Mouse (Mus musculus) 416B (cell line): Measurements from ENCODE around the gene Abhd5.

Experiments used
- DNase-seq: peaks from one replicate; pipeline ENCODE4 v3.0.0; 2011; ENCODE audit warnings: low read depth

Abhd5 gene

DNA sequence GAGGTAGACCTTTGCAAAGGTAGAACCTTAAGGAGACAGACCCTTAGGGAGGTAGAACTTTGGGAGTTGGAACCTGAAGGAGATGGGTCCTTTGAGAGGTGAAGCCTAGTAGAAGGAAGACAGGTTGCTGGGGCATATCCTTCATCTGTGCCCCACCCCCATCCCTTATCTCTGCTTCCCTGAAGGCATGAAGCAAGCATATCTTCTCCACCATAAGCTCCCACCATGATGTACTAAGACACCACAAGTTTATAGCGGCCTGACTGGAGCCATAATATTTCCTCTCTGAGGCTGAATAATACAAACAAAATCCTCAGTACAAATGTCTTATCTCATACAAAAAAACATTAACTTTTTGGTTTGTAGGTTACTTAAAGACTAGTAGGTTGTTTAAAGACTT lies 3.5 kb upstream of the Abhd5 start:
- peak; percentile 40 for DNase-seq

DNA sequence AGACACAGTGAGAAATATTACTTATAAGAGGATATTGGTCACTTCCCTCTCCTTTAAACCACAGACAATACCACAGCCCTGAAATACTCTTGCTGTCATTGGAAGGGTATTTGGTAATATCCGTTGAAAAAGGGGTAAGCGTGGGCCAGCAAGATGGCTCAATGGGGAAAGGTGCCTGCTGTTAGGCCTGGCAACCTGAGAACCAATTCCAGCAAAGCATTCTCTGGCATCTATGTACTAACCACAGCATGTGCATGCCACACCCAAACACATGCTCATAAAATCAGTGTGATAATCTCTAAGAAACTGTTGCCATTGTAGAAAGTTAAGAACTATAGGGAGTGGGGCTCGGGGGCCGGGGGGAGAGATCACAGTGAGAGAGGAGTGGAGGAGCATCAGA lies 2.1 kb upstream of the Abhd5 start:
- DNase-seq: peak; percentile 91

DNA sequence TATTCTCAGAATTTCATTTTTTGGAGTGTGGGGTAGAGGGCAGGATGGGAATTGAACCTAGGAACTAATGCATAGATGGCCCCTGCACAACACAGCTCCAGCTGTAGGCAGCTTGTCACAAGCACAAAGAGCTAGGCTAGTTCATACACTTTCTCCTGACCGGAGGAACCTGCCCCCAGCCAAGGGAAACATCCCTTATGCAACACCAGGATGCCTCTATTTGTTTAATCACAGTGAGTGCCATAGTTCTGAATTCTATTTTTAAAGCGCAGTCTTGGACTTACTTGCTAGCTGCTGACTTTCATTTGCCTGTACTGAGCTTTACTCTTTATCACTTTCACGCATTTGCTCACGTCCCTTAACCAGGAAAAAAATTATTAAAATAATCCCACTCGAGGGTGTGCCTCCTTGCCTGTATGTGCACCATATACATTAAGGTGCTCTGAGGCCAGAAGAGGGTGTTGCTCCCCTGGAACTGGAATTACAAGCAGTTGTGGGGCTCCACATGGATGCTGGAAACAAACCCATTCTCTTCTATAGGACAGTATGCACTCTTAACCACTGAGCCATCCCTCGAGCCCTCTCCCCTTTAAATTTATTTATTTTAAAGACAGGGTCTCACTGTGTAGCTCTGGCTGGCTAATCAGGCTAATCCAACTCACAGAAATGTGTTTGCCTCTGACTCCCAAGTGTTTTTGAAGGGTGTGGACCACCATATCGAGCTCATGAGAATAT lies 845 bp upstream of the Abhd5 start:
- peak; percentile 19 for DNase-seq

- no peak for DNase-seq
Measured at GRCm38 (mm10) chr9:122352025-122352392, 601 bp downstream of the Abhd5 start.

GRCm38 (mm10) chr9:122352911-122353310 lies 1.5 kb downstream of the Abhd5 start:
- DNase-seq: no peak

- no peak for DNase-seq
Measured at GRCm38 (mm10) chr9:122354240-122354639, 2.8 kb downstream of the Abhd5 start.

DNA sequence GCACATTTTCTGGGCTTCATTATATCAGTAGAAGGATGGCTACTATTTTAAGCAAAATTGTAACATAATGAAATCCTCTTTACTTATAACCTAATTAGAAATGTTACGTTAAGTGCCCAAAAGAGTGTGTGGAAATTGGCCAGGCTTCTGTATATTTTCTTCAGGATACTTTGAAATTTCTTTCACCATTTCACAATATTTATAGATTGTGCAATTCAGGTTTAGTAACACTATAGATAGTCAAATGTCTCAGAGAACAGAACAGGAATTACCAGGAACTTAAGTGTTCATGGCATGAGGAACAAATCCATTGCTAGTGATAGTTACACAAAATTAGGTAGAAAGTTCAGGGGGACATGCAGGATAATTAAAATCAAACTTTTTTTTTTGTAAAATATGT lies 5.7 kb downstream of the Abhd5 start:
- DNase-seq: peak; percentile 53

- no peak for DNase-seq
Measured at GRCm38 (mm10) chr9:122357626-122358025, 6.2 kb downstream of the Abhd5 start.

DNA sequence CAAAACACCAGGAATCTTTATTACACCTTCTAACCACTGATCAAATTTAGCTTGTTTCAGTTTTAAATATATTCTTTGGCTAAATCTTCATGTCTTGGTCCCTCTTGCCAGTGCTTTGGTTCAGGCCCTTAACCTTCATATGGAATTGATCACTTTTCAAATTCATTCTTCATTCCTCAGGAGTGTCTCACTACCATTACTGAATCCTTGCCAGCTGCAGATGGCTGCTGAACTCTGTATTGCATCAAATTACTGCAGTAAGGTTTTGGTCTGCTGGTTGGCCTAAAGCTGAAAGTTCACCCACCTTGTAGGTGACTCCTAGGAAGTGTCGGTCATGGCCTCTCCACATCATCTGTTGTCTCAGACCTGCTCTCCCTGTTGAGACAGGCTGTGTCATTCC lies 12.8 kb downstream of the Abhd5 start:
- no peak for DNase-seq

- no peak for DNase-seq
Measured at GRCm38 (mm10) chr9:122370292-122370794, 18.9 kb downstream of the Abhd5 start.

GRCm38 (mm10) chr9:122372506-122372905 lies 21.1 kb downstream of the Abhd5 start:
- DNase-seq: no peak

- DNase-seq: no peak
Measured at GRCm38 (mm10) chr9:122372991-122373390, 21.6 kb downstream of the Abhd5 start.

GRCm38 (mm10) chr9:122378986-122379385 lies 27.6 kb downstream of the Abhd5 start:
- peak; percentile 40 for DNase-seq

GRCm38 (mm10) chr9:122380959-122381358 lies 29.6 kb downstream of the Abhd5 start:
- DNase-seq: no peak

DNA sequence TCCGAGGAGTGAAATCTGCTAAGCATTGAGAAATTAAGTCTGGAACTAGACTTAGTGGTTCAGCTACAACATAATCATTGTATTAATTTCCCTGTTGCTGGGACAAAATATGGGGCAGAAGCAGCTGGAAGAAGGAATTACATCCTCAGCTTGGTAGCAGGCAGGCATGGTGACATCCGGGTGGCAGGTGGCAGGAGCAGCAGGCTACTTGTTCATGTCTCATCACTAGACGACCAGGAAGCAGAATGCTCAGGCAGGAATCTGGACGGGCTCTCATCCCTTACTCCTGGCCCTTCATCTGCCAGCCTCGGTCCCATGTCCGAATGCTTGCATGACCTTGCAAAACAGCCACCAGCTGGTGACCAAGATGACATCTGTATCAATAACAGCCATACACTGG lies 30.6 kb downstream of the Abhd5 start:
- no peak for DNase-seq

GRCm38 (mm10) chr9:122386015-122386414 lies 34.6 kb downstream of the Abhd5 start:
- no peak for DNase-seq

- DNase-seq: no peak
Measured at GRCm38 (mm10) chr9:122389287-122389920, 38.0 kb downstream of the Abhd5 start.

DNA sequence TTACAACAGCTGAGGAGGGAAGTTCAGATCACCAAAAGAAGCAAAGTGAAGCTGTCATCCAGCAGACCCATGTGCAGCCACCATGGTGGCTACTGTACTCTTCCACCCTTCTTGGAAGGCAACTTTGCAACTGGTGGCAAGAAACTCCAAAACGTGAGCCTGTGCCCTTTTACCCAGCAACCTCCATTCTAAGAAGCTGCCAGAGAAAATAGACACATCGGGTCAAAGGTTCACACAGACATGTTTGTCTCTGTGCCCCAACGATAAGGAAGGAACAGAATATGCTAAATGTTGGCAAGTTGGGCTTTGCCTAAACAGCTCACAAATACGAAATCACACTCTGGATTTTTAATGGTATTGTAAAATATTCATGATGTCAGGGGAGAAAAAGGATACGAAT lies 44.4 kb downstream of the Abhd5 start:
- DNase-seq: no peak

GRCm38 (mm10) chr9:122397156-122397555 lies 45.7 kb downstream of the Abhd5 start:
- peak; percentile 16 for DNase-seq

DNA sequence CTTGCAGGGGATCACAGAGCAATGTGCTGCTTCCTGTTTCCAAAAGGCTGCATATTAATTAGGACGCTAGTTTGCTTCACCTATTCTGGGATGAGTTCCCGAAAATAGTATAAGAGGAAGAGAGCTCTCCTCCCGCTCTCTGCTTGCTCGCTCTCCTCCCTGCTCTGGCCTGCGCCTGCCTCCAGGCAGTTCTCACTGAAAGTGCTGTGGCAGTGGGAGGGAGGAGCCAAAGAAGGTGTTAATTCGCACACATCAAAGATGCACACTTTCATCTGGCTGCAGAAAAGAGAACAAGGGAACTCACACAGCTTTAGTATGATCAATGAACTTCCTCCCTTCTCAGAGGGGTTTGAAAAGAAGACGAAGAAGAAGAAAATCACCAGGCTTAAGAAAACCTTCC lies 47.3 kb downstream of the Abhd5 start:
- DNase-seq: no peak

GRCm38 (mm10) chr9:122401239-122401638 lies 49.8 kb downstream of the Abhd5 start:
- no peak for DNase-seq

DNA sequence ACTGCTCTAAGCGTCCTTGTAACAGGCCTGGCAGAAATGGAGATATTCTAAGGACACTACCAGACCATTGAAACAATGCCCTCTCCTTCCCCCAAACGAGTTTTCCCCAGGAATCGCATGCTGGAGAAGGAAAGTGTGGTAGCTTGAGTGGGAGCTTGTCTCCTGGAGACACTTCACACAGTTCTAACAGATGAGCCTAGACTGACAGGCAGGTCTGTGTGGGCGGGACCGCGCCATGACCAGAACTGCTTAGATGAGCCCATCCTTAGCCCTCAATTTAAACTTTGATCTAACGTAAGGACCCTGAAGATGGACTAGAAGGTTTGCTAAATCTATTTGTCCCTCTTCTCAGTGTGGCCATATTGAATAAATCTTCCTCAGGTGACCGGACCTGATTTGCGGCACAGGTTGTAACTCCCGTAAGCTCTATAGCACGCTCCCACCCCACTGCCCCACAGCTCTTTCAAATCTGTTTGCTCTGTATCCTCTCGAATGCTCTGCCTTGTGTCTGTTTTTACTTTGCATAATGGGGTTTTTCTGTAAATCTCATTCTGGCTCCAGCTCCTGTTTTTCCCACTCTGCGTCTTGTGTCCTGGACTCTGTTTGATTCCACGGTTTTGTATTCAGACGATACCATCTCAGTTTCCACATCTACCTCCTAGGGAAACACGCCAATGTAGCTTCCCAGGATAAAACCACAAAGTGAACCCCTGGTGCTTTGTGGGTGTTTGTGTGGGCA lies 59.2 kb downstream of the Abhd5 start:
- DNase-seq: no peak

DNA sequence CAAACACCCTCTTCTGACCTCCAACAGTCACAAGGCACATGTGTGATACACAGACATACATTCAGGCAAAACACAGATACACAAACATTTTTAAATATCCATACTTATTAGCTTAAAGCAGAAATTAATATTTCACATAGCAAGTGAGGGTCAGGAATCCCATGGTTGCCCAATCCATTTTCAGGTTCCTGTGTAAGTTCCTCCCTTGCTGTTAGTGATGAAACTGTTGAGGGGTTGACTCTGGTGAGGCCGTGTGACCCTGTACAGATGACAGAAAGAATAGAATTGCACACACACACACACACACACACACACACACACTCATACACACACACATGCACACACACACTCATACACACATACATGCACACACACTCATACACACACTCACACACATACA lies 63.2 kb downstream of the Abhd5 start:
- DNase-seq: peak; percentile 49
